Mouse (Mus musculus) spleen, adult 10 weeks (tissue): ENCODE measurements around the gene Arl5a. TPM values are rescaled to one million over a fixed set of nuclear protein-coding genes. Genes with fewer than 3 reads are reported as not detected.

ENCODE experiments used
- polyA plus RNA-seq: library from polyadenylated mRNA; stranded (reverse); fragments of 350-450 nt; fragmentation: Illumina TruSeq; extraction: RNeasy Lipid Tissue Mini Kit (QIAGEN cat#74804); gene quantifications from one replicate; pipeline ENCODE4 v1.2.3, GENCODE M21; 2015; ENCODE audit warnings: low replicate concordance; ENCODE audit not compliant: insufficient read depth

Gene Arl5a
- polyA plus RNA-seq, result 83.3 TPM

DNA sequence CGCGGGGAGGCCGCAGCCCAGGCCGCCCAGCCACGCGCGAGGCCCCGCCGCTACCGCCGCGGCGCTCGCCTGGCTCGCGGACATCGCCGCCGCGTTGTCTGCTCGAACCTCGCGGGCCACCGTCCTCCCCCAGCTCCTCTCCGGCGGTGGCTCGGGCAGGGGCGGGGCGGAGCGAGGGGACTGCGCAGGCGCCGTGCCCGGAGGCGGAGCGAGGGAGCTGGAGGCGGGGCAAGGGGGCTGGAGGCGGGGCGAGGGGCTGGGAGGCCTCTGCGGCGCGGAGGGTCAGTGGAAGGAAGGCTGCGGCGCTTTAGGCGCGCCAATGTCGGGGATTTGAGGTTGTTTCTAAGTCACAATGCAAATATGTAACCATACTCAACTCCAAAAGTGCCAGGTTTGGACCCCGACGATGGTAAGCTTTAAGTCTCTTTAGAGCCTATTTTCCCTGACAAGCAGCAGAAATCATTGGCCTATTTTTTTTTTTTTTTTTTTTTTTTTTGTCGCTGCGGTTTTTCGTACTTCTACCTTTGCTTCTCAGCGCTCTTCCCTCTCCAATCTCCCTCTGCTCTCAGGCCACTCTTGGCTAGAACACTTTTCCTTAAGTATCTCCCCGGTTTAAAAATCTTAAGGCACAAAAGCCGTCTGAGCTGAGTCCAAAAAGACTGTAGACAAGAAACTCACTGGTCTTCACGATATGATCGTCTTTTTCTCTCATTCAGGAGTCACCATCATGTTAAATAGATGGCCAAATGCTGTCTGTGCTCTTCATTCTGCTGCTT lies at the start of gene Arl5a:
Gene Arl5a, minus strand, starts transcription at position 155 of the 776 bp plus-strand sequence.

DNA sequence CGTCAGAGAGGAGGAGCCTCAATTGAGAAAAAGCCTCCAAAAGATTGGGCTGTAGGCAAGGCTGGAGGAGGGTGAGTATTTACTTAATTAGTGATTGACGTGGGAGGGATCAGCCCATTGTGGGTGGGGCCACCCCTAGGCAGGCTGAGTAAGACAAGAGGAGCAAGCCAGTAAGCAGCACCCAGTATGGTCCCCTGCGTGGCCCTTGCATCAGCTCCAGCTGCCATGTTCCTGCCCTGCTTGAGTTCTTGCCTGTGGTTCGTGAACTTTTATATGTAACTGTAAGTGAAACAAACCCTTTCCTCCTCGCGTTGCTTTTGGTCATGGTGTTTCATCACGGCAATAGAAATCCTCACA lies 46.3 kb downstream of the Arl5a start, which contains the start of gene Neb:
Gene Neb, minus strand, starts transcription at position 27 of the 357 bp plus-strand sequence.

Other genes with a start within 250 kb of the Arl5a start
- 2.1 TPM for gene Neb, start 46.4 kb downstream of the Arl5a start, polyA plus RNA-seq